Mouse (Mus musculus) hindbrain, embryonic 14.5 days (tissue): ENCODE results near the gene Atad5. TPM values are rescaled to one million over a fixed set of nuclear protein-coding genes. Genes with fewer than 3 reads are reported as not detected.

Experiments
- ATAC-seq: fragments of 200-750 bp; cut with Nextera tagmentation; 2 replicates; pipeline ENCODE4 v1.8.0; 2017; ENCODE audit warnings: moderate number of reproducible peaks, mild to moderate bottlenecking, moderate TSS enrichment, moderate library complexity; ENCODE audit not compliant: low FRiP score
- DNase-seq: peaks from one replicate; pipeline ENCODE4 v3.0.0-alpha.2; 2015; ENCODE audit warnings: low spot score
- H3K27ac ChIP-seq: fragments of 300-500 bp; sonication (generic); 2 replicates; pipeline ENCODE4 v1.5.1; 2014; ENCODE audit warnings: mild to moderate bottlenecking, moderate library complexity
- H3K27me3 ChIP-seq: fragments of 300-500 bp; sonication (generic); 2 replicates; pipeline ENCODE4 v1.6.1; 2014; ENCODE audit warnings: mild to moderate bottlenecking, low read length, mixed read lengths; ENCODE audit not compliant: control insufficient read depth, insufficient read depth
- H3K36me3 ChIP-seq: fragments of 300-500 bp; sonication (generic); replicated peaks from 2 replicates; pipeline ENCODE4 v1.6.1; 2014; ENCODE audit not compliant: control insufficient read depth, insufficient read depth
- H3K4me1 ChIP-seq: fragments of 300-500 bp; sonication (generic); replicated peaks from 2 replicates; pipeline ENCODE4 v1.6.1; 2014; ENCODE audit warnings: antibody characterized with exemption, low read length, mixed read lengths; ENCODE audit not compliant: control insufficient read depth, insufficient read depth
- H3K4me2 ChIP-seq: fragments of 300-500 bp; sonication (generic); replicated peaks from 2 replicates; pipeline ENCODE4 v1.6.1; 2014; ENCODE audit warnings: mild to moderate bottlenecking, moderate library complexity
- H3K4me3 ChIP-seq: fragments of 300-500 bp; sonication (generic); replicated peaks from 2 replicates; pipeline ENCODE4 v1.5.1; 2014; ENCODE audit warnings: mild to moderate bottlenecking, low read length
- H3K9ac ChIP-seq: fragments of 300-500 bp; sonication (generic); 2 replicates; pipeline ENCODE4 v1.6.1; 2014
- H3K9me3 ChIP-seq: fragments of 300-500 bp; sonication (generic); 2 replicates; pipeline ENCODE4 v1.6.1; 2016; ENCODE audit warnings: low read length; ENCODE audit not compliant: control insufficient read depth
- WGBS: fragments of 180-500 bp; shearing (Covaris S2); extraction: QIAGEN DNeasy Blood & Tissue Kit; methylation state at CpG from one replicate; pipeline ENCODE4 v1.1.7; 2014; 5-methylcytosine and 5-hydroxymethylcytosine counted together
- polyA plus RNA-seq: library from polyadenylated mRNA; unstranded; fragments of >200 nt; fragmentation: Nextera tagmentation; extraction: Ambion mirVana; gene quantifications from 2 replicates; pipeline ENCODE4 v1.2.1, GENCODE M21; 2014

Atad5 gene
- polyA plus RNA-seq, 1 experiment from 2014 or later: 5.4 TPM

DNA sequence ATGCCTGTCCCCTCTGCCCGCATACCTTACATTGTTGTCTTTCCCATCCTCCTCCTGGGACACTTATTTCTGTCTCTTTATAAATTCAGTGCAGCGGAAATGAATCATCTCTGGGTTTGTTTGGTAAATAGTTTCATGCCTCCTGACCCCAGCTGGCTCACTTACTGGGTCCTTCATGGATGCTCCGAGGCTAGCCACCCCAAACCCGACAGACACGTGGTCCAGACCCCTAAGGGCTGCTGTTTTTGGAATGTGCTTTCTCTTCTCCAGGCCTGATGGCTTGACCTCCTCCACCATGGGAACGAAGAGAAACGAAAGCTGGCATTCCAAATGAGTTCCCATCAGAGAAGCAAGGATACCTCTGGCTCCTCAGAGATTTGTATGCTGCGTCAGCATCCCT is 63.2 kb downstream of the Atad5 start:
- H3K9ac ChIP-seq: no peak overlapping the region
- 79% methylated on average over 8 of the region's 8 CpGs for WGBS
- DNase-seq: no peak
- no peaks in the 10 kb centered on the region for H3K36me3 ChIP-seq
- H3K4me2 ChIP-seq: no peak overlapping the region
- H3K9me3 ChIP-seq: no peaks in the 10 kb centered on the region
- H3K27ac ChIP-seq: no peak overlapping the region
- no peak overlapping the region for H3K4me3 ChIP-seq
- H3K27me3 ChIP-seq: peaks cover 31% of the 10 kb centered on the region
- H3K4me1 ChIP-seq: no peaks in the 10 kb centered on the region
- no peak for ATAC-seq

DNA sequence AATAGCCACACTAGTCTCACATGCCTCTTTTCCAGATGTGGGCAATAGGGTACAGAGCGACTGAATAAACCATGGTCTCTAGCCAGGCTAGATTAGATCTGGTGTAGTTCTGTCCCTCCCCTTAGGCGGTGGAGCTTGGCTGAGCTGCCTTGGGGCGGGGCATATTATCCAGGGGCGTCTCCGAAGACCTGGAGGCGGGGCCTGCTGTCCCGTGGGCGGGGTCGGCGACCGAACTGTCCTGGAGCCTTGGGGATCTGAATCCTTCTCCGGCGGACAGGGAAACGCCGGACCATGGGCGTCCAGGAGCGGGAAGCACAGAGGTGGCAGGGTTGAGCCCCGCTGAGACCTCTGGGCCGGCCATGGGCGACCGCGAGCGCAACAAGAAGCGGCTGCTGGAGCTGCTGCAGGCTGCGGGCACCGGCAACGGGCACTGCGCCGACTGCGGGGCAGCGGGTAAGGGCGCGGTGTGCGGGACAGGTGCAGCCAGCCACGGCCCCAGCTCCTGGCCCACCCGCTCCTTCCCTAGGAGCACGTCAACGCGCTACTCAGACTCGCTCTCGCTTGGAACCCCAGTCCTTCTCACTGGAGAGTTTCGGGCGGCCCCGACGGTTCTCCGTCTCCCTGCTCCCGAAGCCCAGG is 64.8 kb downstream of the Atad5 start, which contains the start of gene Adap2:
Gene Adap2 (plus strand): TSS at position 249 of the 639 bp plus-strand sequence.
- Histone ChIP-seq H3K4me2 (peak within 1 kb of the TSS; percentile 56), H3K36me3 (no peaks in the 10 kb centered on the region), H3K4me3 (peak within 1 kb of the TSS; percentile 38), H3K9ac (peak within 1 kb of the TSS; percentile 50), H3K4me1 (no peaks in the 10 kb centered on the region), H3K27me3 (peaks cover 31% of the 10 kb centered on the region), H3K9me3 (no peaks in the 10 kb centered on the region), H3K27ac (no peak within 1 kb of the TSS)
- peak; percentile 47 for DNase-seq
- ATAC-seq: peak; percentile 60; the same call in 1 of the 2 replicates
- WGBS: 2% methylated on average over 44 of the region's 47 CpGs

DNA sequence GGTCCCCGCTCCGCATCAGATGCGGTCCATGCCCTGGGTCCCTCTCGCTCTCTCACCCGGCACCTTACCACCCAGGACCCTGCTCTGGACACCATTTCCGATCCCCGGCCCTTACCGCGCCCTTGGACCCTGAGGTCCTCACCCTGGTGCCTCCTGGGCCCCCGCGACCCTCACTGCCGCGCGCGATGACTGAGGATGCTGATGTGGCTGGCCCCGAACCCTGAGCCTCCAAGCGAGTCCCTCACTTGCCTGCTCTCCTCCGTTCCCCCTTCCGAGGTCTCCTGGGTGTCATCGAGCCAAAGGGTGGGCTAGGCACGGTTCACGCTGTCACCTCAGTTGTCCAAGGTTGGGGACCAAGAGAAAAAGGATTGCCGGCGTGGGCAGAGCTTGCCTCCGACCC is 65.3 kb downstream of the Atad5 start:
- no peak for ATAC-seq
- Histone ChIP-seq H3K27ac (no peak overlapping the region), H3K36me3 (no peaks in the 10 kb centered on the region), H3K4me1 (no peaks in the 10 kb centered on the region), H3K4me2 (peak overlapping the region; percentile 56), H3K9me3 (no peaks in the 10 kb centered on the region), H3K4me3 (peak overlapping the region; percentile 38), H3K9ac (peak overlapping the region; percentile 50), H3K27me3 (peaks cover 31% of the 10 kb centered on the region)
- 24% methylated on average over 25 of the region's 25 CpGs for WGBS
- DNase-seq: no peak

DNA sequence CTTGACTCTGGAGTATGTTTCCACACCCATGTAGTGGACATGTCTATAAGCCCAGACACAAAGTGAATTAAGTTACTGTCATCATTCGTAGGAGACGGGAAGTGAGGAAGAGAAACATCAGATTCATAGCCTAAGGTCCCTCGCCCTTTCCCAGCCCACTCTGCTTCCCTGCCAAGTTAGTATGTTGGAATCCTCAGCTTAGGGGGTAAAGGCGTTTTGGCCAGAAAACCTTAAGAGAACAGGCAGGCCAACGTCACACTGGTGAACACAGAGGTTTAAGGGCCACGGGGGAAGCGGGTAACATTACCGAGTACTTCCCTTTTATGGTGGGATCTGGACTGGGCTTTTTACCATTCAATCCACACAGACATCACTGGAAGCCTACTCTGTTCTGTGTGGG is 66.3 kb downstream of the Atad5 start:
- Histone ChIP-seq H3K27ac (no peak overlapping the region), H3K9ac (no peak overlapping the region), H3K9me3 (no peaks in the 10 kb centered on the region), H3K4me2 (no peak overlapping the region), H3K4me1 (no peaks in the 10 kb centered on the region), H3K4me3 (no peak overlapping the region), H3K36me3 (no peaks in the 10 kb centered on the region), H3K27me3 (peaks cover 31% of the 10 kb centered on the region)
- DNase-seq (no peak), ATAC-seq (no peak)
- WGBS: 84% methylated on average over 8 of the region's 8 CpGs

DNA sequence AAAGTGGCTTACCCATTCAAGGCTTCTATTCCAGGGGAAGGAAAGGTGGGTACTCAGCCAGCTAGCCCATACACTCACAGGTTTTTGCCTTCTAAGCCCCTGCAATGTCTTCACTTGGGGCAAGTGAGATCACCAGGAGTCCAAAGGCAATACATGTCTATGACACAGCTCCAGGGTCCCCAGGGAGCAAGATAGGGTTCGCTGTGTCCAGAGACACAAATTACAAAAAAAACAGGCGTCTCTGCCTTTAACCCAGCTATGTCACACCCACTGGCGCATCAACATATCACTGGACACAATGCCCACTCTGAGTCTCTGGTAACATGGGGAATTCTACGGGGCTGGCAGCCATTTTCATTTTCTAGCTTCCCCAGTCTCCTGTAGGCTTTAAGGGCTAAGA is 66.8 kb downstream of the Atad5 start:
- Histone ChIP-seq H3K9me3 (no peaks in the 10 kb centered on the region), H3K36me3 (no peaks in the 10 kb centered on the region), H3K4me1 (no peaks in the 10 kb centered on the region), H3K27me3 (peaks cover 31% of the 10 kb centered on the region), H3K9ac (no peak overlapping the region), H3K4me2 (no peak overlapping the region), H3K4me3 (no peak overlapping the region), H3K27ac (no peak overlapping the region)
- DNase-seq (no peak), ATAC-seq (no peak)
- 88% methylated on average over 4 of the region's 4 CpGs for WGBS

DNA sequence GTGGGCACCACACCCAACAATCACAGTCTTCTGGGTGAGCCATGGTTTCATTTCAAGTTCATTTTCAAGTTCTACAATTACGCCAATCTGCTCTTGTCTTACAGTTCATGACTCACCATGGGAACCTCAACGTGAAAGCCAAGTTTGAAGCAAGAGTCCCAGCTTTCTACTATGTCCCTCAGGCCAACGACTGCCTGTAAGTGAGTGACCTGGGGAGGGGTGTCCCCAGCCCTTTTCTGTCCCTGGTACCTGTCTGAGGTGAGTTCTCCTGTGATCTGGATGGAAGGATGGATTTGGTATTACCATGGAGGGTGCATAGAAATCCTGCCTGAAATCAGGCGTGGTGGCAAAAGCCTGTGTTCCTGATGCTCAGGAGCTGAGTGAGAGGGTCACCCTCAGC is 67.6 kb downstream of the Atad5 start:
- no peak for ATAC-seq
- Histone ChIP-seq H3K27ac (no peak overlapping the region), H3K4me1 (no peaks in the 10 kb centered on the region), H3K36me3 (no peaks in the 10 kb centered on the region), H3K4me2 (no peak overlapping the region), H3K9ac (no peak overlapping the region), H3K4me3 (no peak overlapping the region), H3K9me3 (no peaks in the 10 kb centered on the region), H3K27me3 (peaks cover 31% of the 10 kb centered on the region)
- WGBS: 83% methylated on average over 4 of the region's 4 CpGs
- no peak for DNase-seq

DNA sequence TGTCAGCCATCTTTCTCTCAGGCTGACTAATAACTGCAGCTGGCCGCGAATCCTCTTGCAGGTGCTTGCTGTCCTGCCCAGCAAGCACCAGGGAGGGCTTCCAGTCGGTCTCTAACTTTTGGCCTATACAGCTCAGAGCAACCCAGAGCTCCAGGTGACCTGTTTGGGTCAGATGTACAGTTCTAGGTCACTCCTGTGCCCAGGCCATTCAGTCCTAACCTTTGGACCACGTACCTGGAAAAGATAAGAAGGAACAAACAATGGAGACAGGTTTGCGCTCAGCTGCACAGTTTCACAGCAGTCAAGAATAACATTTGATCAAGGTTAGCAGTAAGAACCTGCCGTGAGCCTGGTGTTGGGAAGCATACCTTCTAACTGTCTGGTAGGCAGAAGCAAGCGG is 69.8 kb downstream of the Atad5 start:
- no peak for ATAC-seq
- Histone ChIP-seq H3K27me3 (peaks cover 20% of the 10 kb centered on the region), H3K9me3 (no peaks in the 10 kb centered on the region), H3K4me1 (no peaks in the 10 kb centered on the region), H3K36me3 (no peaks in the 10 kb centered on the region), H3K9ac (no peak overlapping the region), H3K27ac (no peak overlapping the region), H3K4me3 (no peak overlapping the region), H3K4me2 (no peak overlapping the region)
- DNase-seq: no peak
- 87% methylated on average over 7 of the region's 7 CpGs for WGBS

DNA sequence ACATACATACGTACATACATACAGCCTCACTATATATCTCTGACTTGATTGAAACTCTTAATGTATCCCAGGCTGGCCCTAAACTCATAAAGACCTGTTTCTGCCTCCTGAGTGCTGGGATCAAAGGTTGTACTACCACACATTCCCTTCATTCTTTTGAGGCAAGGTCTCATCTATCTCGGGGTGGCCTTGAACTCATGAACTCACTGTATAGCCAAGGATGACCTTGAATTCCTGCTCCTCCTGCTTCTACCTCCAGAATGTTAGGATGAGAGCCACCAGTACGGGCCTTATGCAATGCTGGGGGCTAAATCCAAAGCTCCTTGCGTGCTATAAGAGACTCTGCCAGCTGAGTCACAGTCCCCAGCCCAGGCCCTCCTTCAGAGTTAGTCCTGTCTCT is 71.8 kb downstream of the Atad5 start:
- 91% methylated on average over 4 of the region's 4 CpGs for WGBS
- no peak for ATAC-seq

DNA sequence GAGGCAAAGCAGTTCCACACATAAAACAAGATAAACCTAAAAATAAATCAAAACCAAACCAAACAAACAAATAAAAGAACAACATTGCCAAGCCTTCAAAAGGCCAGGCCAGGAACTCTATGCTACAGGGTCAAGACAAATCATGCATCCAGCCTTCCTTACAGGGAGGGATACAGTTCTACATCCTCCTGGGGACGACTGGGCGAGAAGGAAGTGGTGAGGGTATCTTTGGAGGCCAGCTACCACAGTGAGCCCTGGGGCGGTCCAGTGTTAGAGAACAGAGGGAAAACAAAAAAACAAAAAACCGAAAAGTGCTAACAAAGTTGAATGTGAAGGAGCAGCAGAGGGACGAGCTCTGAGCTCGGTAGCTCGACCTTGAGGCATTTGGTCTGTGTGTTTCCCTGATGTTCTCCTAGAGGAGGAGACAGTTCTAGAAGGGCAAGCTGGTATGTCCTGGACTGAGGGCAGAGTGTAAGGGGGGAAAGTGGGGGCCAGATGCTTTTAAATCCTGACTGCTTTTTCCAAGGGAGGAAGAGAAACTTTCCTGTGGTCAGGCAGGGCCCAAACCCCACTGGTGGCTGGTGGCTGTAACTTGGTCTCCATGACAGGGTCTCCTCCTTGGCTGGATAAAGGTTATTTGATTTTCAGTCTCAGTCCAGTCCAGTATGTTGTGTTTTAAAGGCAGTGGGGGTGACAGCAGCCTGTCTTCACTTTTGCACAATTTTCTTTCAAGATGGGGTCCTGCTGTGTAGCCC is 74.3 kb downstream of the Atad5 start:
- Histone ChIP-seq H3K27me3 (no peaks in the 10 kb centered on the region), H3K9ac (no peak overlapping the region), H3K9me3 (no peaks in the 10 kb centered on the region), H3K4me2 (no peak overlapping the region), H3K36me3 (no peaks in the 10 kb centered on the region), H3K27ac (no peak overlapping the region), H3K4me1 (no peaks in the 10 kb centered on the region), H3K4me3 (no peak overlapping the region)
- ATAC-seq (no peak), DNase-seq (no peak)
- WGBS: 76% methylated on average over 7 of the region's 7 CpGs

More for the DNA sequence above, 71.8 kb downstream of the Atad5 start:
- Histone ChIP-seq H3K4me2 (no peak overlapping the region), H3K9me3 (no peaks in the 10 kb centered on the region), H3K36me3 (no peaks in the 10 kb centered on the region), H3K4me1 (no peaks in the 10 kb centered on the region), H3K27ac (no peak overlapping the region), H3K27me3 (no peaks in the 10 kb centered on the region), H3K4me3 (no peak overlapping the region), H3K9ac (no peak overlapping the region)
- no peak for DNase-seq
